Mouse (Mus musculus) heart, postnatal 14 days (tissue): ENCODE measurements around the gene Otop3. TPM values are rescaled to one million over a fixed set of nuclear protein-coding genes. Genes with fewer than 3 reads are reported as not detected.
A peak's percentile ranks its signal among the peaks of the same experiment; 100 is the strongest.

ENCODE experiments used
- DNase-seq, 2 experiments: peaks; one replicate each; pipeline ENCODE4 v3.0.0; 2021 to 2022
- intact Hi-C: fragments of 180-260 bp; cut with DNase I; formaldehyde crosslinking; loops from one replicate; pipeline ENCODE4 v1.15.1; 2025
- total RNA-seq, 2 experiments: library from RNA; stranded (reverse); gene quantifications; 2 replicates each; pipeline ENCODE4 v1.2.3; 2021

Gene Otop3
- total RNA-seq, 2 experiments from 2014 or later, result not detected

GRCm38 (mm10) chr11:115359726-115360125 is 25.2 kb downstream of the Otop3 start:
- intact Hi-C loops, result loop anchor here (2.0 to 5.0 kb wide), 2 partner anchors 53 to 68 kb away; no protein-coding TSS in a partner anchor
- DNase-seq, result no peak

GRCm38 (mm10) chr11:115364136-115364535 is 29.6 kb downstream of the Otop3 start:
- DNase-seq, result no peak
- intact Hi-C loops, result no loop called here

- no peak for DNase-seq
- intact Hi-C loops, result no loop called here
These were observed 31.6 kb downstream of the Otop3 start for GRCm38 (mm10) chr11:115366039-115366705.

- DNase-seq, result no peak
- intact Hi-C loops, result no loop called here
These were observed 32.3 kb downstream of the Otop3 start for GRCm38 (mm10) chr11:115366706-115367394.

GRCm38 (mm10) chr11:115367395-115367944 is 32.9 kb downstream of the Otop3 start, which contains the start of gene Hid1:
Hid1 (minus strand) TSS chr11:115367756.
- intact Hi-C loops, result no loop called here
- peak; percentile 77 to 82 for DNase-seq

GRCm38 (mm10) chr11:115370368-115370767 is 35.8 kb downstream of the Otop3 start:
- no peak for DNase-seq
- intact Hi-C loops, result no loop called here

GRCm38 (mm10) chr11:115371354-115371753 is 36.8 kb downstream of the Otop3 start:
- no peak for DNase-seq
- intact Hi-C loops, result no loop called here

GRCm38 (mm10) chr11:115372015-115372414 is 37.5 kb downstream of the Otop3 start:
- no peak for DNase-seq
- intact Hi-C loops, result no loop called here

- no peak for DNase-seq
- intact Hi-C loops, result no loop called here
These were observed 38.2 kb downstream of the Otop3 start for GRCm38 (mm10) chr11:115372737-115373136.

- intact Hi-C loops, result no loop called here
- peak; percentile 71 to 84 for DNase-seq
These were observed 39.5 kb downstream of the Otop3 start for GRCm38 (mm10) chr11:115373805-115374694.

GRCm38 (mm10) chr11:115374695-115375425 is 40.3 kb downstream of the Otop3 start:
- intact Hi-C loops, result no loop called here
- no peak for DNase-seq

- intact Hi-C loops, result no loop called here
- no peak for DNase-seq
These were observed 42.2 kb downstream of the Otop3 start for GRCm38 (mm10) chr11:115376722-115377121.

GRCm38 (mm10) chr11:115377254-115377653 is 42.7 kb downstream of the Otop3 start:
- intact Hi-C loops, result no loop called here
- no peak for DNase-seq

- intact Hi-C loops, result no loop called here
- DNase-seq, result no peak
These were observed 43.3 kb downstream of the Otop3 start for GRCm38 (mm10) chr11:115377854-115378253.

- intact Hi-C loops, result no loop called here
- DNase-seq, result no peak
These were observed 46.7 kb downstream of the Otop3 start for GRCm38 (mm10) chr11:115381276-115381675.

- DNase-seq, result peak; percentile 92 to 94
- intact Hi-C loops, result loop anchor here (2.0 kb wide), 1 partner anchor 21 kb away; the partner anchor contains the start of gene Mrpl58
These were observed 47.4 kb downstream of the Otop3 start, which contains the start of gene Cdr2l for GRCm38 (mm10) chr11:115381743-115382539. Cdr2l (plus strand) TSS chr11:115381916.

- intact Hi-C loops, result loop anchor here (2.0 kb wide), 1 partner anchor 20 kb away; the partner anchor contains the start of gene Mrpl58
- no peak for DNase-seq
These were observed 48.4 kb downstream of the Otop3 start for GRCm38 (mm10) chr11:115382891-115383290.

- intact Hi-C loops, result loop anchor here (2.0 kb wide), 1 partner anchor 19 kb away; the partner anchor contains the start of gene Mrpl58
- DNase-seq, result peak; percentile 38 to 44
These were observed 49.4 kb downstream of the Otop3 start for GRCm38 (mm10) chr11:115383701-115384474.
